Mouse (Mus musculus) heart, postnatal 36 days (tissue): ENCODE results near the gene Cyp2ab1. TPM values are rescaled to one million over a fixed set of nuclear protein-coding genes. Genes with fewer than 3 reads are reported as not detected.
"Not testable (repeated sequence)": the region's sequence is repeated elsewhere in the genome, so short reads cannot be mapped to it uniquely, and the experiment has no call there.

Experiments
- DNase-seq, 2 experiments: peaks; one replicate each; pipeline ENCODE4 v3.0.0; 2021 to 2022
- intact Hi-C: fragments of 180-260 bp; cut with DNase I; formaldehyde crosslinking; loops from one replicate; pipeline ENCODE4 v1.15.1; 2025
- total RNA-seq, 2 experiments: library from RNA; stranded (reverse); gene quantifications; 2 replicates each; pipeline ENCODE4 v1.2.3; 2021

Gene Cyp2ab1
- 1 to 10 TPM in 1 of 2 experiments, under 1 TPM in 1; 0.89 to 1.6 TPM for total RNA-seq

DNA sequence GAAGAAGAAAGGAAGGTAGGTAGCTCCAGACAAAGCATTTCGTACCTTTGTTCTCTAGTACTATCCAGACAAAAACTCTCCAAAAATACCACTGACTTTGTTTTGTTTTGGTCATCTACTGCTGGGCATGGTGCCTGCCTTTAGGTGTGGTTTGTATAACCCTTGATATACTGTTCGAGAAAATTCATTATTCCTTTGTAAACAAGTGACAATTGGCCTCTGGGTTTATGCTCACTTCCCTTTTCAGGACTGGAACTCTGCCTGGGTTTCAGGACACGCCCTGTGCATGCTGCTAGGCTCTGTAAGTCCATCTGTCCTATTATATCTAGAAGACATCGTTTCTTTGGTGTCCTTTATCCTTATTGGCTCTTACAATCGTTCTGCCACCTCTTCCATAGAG, at the start of gene Cyp2ab1:
Gene Cyp2ab1, minus strand, starts transcription at position 119 of the 400 bp plus-strand sequence.
- intact Hi-C loops = no loop called here
- no peak for DNase-seq

DNA sequence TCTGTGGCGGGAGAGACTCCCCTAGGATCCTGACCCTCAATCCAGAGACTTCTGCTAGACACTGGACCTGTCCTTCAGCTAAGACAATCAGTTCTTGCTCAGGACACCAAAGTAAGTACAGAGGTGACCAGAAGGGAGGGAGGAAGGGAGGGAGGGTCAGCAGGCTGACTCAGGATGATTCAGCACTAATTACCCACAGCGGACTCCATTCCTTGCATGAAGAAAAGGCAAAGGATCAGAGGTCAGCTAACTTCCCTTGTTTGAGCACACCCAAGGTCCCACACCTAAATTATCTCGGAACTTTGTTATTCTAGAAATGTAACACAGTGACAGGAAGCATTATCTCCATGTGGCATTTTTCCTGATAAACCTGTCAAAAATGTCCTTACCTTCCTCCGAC, 46.5 kb upstream of the Cyp2ab1 start:
- DNase-seq = no peak
- intact Hi-C loops = no loop called here

DNA sequence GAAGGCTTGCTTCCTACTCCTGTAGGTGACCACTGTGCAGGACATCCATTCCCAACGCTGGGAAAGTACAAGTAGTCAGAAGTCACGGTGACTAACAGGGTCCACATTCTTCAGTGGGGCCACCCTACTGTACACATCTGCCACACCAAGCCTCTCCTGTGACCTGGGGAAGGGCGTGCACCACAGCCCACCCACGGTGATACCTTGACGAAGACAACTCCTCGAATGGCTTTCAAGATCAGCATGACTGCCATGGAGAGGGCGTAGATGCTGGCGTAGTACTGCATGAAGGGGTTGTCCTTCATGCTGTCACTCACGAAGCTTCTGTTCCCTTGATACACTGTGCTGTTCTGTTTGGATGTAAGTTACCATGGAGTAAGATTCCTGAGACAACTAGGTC, 43.0 kb upstream of the Cyp2ab1 start:
- intact Hi-C loops = no loop called here
- DNase-seq = no peak

DNA sequence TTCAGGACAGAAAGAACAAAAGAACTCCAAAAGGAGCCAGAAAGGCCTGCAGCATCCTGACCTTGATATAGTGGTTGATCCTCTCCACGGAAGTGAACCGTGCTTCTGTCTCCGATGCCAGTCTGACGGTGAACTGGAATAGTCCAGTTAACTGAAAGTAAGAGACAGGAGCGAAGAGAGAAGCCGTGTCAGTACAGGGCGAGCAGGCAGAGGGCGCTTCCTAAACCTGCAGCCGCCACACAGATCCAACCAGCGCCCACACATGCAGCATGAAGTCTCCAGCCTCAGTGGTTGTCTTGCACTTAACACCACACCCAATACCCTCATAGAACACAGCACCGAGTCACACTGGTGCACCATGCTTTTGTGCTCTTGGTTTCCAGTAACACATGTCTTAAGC, 36.9 kb upstream of the Cyp2ab1 start:
- no peak for DNase-seq
- intact Hi-C loops = no loop called here

DNA sequence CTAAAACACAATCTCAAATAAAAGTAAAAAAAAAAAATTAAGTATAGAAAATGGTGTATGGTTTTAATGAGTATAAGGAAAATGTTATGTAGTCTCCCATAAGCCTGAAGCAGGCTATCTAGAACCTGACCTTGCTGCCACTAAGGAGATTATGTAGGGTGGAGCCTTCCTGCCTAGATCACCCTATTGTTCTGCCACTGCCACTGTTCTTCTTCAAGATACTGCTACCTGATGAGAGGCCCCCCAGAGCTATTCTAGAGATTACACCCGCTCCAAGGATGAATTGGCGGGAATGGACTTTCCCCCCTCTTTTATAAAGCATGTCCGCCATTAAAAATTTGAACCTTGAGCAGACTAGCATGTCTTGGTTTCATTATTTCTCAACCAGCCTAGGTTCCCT, 36.3 kb upstream of the Cyp2ab1 start:
- DNase-seq, intact Hi-C loops: not testable (repeated sequence)

DNA sequence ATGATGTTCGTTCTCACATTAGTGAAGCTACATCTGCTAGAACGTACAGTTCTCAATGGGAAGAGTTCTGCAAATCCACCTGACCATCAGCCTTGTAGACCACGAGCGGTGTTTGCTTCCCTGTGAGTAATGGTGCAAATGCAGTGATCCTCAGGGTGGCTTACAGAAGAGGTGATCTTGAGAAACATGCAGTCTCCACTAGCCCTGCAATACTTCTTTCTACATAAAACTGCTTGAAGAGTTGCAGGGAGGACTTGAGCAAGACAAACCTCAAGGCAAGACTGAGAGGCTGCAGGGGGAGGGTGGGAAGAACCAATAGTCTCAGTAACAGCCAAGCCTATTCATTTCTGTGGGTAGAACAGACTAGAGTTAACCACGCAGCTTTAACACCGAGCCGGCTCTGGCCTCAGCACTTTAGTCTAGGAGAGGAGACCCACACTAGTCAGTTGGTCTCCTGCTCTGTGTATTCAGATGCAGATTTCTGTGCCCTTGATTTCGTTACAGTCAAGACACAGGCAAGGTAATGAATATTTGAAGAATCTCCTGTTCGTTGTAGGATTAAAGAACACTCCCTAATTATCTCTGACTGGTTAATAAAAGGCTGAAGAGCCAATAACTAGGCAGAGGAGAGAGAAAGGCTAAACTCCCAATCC, 34.6 kb upstream of the Cyp2ab1 start:
- DNase-seq = no peak
- intact Hi-C loops = no loop called here

DNA sequence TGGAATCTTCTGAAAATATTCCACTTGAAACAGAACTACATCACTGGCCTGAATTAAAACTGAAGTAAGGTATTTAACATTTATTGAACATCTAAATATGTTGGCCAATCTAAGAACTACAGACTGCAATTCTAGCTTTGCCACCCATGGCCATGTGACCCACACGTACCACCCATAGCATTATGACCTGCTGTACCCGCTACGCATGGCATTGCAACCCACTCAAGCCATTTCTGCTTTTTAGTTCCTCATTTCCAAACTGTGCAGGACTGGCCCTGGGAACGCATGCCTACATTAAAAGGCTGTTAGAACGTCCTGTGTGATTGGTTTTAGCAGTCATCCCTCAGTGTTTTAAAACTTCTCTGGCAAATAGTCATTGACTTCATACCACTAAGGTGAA, 32.6 kb upstream of the Cyp2ab1 start:
- intact Hi-C loops = no loop called here
- DNase-seq = no peak

DNA sequence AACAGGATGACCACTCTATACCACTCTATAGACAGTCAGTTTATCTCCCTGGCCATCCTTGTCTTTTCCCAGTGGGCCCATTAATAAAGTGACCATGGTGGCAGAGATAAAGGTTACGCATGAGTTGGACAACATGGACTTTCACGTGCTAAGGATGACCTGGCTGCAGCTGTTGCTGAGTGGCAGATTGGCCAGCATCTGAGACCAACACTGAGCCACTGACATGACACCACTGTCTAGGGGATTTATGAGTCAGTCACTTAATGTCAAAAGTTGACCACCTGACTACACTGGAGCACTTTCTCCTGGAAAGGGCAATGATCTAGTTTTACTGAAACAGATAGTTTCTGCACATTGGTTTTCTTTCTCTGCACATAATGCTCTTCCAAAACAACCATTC, 29.6 kb upstream of the Cyp2ab1 start:
- intact Hi-C loops = no loop called here

DNA sequence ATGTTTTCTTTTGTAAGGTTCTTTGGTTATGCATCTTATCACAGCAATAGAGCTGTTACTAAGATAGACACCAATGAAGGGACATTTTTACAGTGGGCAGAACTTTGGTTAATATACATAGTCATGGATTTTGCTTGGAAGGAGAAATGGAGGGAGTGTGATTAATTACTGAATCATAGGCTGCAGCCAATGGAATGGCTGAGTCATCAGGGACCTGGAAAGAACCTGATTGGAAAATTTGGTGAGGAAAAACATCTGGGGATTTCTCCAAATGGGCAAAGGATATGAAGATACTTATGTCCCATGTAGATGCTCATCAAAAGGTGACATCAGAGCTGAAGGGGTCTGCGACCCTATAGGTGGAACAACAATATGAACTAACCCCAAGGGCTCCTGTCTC, 28.8 kb upstream of the Cyp2ab1 start:
- intact Hi-C loops = no loop called here
- no peak for DNase-seq

More for the DNA sequence above, 29.6 kb upstream of the Cyp2ab1 start:
- DNase-seq = no peak

DNA sequence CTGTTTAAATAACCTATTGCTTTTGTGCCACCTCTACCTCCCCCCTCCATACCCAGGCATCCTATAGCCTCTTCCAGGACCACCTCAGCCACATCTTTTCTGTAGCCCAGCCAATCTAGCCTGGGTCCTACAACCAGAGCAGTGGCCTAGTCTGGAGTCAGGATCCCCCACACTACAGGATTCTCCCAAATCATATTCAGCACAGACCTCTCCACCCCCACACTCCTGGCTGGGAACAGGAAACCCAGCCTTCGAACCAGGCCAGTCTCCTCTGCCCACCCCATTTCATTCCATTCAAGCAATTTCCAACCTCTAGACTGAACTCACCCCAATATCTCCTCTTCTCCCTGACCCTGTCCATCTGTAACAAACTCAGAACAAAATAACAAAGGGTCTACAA, 20.3 kb upstream of the Cyp2ab1 start:
- intact Hi-C loops = no loop called here

DNA sequence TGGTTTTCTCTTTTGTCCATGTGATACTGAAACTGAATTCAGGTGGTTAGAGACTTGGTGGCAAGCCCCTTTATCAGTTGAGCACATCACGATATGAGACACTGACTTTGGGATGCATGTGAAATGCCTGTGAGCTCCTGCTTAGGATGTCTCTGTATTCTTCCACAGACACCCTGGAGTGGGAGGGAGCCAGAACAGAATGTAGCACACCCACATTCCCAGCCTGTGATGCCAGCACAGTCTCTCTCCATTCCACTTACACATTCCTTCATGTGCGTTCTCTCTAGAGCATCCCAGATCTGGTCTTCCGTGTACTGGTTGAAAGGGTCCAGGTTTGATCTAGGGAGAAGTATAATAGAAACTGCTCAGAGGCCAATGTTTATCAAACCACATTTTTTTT, 13.4 kb upstream of the Cyp2ab1 start:
- intact Hi-C loops = no loop called here
- DNase-seq = no peak

More for the DNA sequence above, 20.3 kb upstream of the Cyp2ab1 start:
- no peak for DNase-seq

DNA sequence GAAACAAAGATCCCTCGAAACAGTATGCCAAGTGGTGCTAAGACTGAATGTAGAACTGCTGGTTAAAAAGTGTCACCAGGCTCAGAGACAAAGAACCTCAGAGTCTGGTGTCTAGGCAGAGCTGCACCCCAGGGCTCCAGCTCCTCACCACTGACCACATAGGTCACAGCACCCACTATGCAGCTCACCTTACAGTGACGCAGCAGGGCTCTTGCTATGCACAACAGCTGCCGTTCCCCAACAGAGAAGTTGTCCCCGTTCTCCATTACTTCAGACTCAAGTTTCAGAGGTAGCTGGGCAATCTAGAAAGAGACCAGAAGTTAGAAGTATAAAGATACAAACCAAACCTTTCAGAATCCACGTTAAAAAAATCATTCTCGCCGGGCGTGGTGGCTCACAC, 9.7 kb upstream of the Cyp2ab1 start:
- DNase-seq = no peak
- intact Hi-C loops = no loop called here

DNA sequence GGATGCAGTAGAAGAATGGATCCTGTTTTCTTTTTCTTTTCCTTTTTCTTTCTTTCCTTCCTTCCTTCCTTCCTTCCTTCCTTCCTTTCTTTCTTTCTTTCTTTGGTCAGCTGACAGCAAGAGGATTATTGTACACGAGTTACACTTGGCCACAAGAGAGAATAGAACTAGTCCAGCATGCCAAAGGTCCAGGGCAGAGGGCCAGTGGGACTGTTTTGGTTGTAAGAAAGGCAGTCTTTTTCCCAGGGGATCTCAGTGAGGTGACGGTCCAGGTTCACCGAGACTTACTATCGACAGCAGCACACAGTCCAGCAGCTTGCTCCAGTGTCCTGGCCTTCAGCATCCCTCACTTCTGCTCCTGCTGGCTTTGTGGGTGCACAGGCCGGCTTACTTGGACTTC, 3.1 kb upstream of the Cyp2ab1 start:
- intact Hi-C loops = no loop called here
- no peak for DNase-seq

DNA sequence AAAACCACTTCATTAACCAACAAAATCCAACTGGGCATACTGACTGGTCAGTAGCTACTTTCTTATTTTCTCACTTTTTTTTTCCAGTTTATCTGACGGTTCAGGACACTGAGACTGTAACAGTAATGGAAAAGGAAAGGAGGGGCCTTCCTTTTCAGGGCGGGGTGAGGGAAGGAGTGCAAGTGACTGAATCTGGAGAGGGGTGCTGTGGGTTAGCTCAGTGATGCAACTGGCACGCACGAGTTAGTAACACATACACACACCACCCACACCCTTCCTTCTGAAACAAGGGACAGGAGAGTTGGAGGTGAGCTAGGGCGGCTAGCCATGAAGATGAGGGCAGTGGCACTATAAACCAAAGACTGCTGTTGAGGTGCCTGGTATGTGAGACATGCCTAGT, 1.3 kb downstream of the Cyp2ab1 start:
- no peak for DNase-seq
- intact Hi-C loops = no loop called here

DNA sequence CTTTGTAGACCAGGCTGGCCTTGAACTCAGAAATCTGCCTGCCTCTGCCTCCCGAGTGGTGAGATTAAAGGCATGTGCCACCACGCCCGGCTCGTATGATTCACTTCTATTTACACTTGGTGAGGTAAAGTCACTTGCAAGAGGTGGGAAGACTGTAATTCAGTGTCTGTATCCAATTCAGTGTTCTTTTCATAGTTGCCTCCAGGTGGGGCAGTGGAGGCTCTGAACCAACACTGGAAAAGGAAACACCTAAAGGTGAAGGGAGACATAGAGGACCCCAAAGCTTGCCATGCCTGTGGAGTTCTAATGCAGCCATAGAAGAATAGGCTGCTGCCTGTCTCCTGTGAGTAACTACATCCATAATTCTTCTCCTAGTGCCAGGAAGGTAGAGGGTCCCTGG, 2.9 kb downstream of the Cyp2ab1 start:
- intact Hi-C loops = no loop called here
- no peak for DNase-seq

DNA sequence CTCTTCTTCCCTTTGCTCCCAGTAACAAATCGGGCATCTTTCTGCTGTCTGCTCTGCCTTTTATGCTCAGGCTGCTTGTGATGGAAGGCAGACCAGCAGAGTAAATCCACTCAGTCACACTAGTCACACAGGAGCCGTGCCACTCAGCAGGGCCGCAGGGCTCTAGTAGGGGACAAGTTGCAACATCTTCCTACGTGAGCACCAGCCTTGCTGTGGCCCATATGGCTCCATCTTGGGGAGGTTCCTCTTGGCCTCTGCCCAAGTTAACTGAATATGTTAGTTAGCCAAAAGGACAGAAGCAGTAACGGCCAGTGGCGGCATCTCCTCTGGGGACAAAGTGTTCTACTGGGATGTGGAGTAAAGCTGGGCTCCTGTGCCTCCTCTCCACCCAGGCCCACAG, 8.4 kb downstream of the Cyp2ab1 start:
- intact Hi-C loops = no loop called here
- no peak for DNase-seq

DNA sequence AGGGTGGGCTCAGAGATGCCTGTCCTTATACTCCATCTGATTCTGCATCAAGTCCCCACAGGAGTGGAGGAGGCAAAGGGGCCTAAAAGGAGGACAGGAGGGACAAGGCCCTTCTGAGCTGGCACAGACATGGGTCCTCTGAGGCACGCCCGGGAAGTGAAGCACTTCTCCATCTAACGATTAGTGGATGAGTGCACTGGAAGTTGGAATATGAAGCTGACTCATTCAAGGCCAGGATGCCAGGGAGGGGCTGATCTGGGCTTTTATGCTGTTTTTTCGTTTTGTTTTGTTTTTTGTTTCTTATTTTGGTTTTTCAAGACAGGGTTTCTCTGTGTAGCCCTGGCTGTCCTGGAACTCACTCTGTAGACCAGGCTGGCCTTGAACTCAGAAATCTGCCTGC, 9.9 kb downstream of the Cyp2ab1 start:
- intact Hi-C loops = no loop called here

DNA sequence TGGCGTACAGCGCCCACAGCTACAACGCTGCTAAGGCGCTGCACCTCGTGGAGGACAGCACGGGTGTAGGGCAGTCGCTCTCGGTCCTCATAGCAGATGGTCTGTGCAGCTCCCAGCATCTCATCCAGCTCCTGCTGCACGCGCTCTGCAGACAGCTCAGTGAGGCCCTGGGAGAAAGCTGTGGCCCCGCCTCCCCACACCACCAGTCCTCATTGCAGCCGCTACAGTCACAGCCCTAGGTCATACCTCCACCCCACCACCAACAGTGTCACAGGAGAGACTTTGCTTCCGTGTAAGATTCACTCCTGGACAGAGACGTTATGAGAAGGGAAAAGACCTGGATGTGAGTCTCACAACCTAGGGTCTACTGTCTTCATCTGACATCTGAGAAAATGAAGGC, 12.9 kb downstream of the Cyp2ab1 start:
- intact Hi-C loops = no loop called here
- no peak for DNase-seq

More for the DNA sequence above, 9.9 kb downstream of the Cyp2ab1 start:
- DNase-seq = no peak

DNA sequence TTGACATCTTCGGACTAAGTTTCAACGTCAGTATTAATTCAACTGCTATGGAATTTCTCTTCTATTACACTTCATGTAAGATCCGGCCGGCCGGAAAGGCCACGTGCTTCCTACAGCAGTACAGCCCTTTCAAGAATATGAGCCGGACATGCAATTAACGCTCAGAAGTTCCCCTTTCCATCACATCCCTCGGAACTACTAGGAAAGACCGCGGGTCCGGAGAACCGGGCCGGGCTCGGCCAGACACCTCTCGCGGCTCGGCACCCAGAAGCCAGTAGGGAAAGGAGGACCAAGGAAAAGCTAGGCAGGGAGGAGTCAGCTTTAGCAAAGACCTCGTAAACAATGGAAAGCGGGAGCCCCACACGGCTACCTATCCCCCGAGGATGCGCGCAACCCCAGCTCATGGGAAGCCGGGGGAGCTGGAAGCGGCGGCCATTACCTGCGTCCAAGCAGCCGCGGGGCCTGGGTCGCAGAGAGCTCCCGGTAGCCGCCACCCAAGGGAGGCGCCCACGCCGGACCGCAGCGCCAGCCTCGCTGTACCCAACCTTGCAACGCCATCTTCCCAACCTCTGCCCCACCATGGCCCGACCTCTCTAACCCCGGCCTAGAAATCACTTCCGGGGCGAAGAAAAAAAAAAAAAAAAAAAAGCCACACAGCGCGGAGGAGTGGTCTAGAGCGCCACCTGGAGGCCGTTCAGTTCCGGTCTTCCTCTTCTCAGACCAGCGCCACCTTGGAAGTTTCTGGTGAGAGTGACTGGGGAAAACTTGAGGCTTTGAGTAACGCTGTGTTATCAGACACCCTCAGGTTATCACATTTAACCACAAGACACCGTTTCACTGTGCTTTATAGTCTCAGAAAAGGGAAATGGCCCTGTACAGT, 23.2 kb downstream of the Cyp2ab1 start, which contains the start of gene Parl:
Gene Parl, minus strand, starts transcription at position 618 of the 880 bp plus-strand sequence.
- intact Hi-C loops = loop anchor here (1.0 to 10.0 kb wide), 4 partner anchors 89 to 577 kb away; partner anchors contain the start of gene Abcc5
- DNase-seq = peak; percentile 81 to 87

DNA sequence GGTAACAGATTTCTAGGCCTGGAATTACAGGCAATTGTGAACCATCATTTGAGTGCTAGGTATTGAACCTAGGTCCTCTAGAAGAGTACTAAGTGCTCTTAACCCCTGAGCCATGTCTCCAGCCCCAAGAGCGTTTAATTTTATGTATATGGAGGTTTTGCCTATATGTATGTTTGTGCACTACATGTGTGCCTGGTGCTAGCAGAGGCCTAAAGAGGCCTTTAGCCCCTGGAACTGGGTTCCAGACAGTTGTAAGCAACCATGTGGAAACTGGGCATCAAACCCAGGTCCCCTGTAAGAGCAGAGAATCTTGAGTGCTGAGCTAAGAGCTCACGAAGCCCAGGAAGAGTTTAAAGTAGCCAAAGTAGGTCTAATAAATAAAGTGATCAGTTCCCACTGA, 25.1 kb downstream of the Cyp2ab1 start:
- DNase-seq = no peak
- intact Hi-C loops = loop anchor here (5.0 to 10.0 kb wide), 3 partner anchors 127 to 575 kb away; partner anchors contain the start of gene Abcc5

DNA sequence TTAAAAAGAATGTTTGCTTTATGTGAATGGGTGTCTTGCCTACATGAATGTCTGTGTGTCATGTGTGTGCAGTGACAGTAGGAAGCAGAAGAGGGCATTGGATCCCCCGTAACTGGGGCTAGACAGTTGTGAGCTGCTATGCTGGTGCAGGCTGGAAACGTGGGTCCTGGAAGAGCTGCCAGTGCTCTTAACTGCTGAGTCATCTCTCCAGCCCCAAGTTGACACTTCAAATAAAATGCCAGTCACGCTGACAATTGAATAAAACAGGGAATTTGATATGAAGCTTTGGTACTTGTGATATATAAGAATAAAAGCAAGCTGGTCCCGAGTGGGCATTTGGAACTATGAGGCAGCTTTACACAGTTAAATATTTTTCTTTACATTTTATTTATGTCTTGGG, 45.0 kb downstream of the Cyp2ab1 start:
- DNase-seq = no peak

DNA sequence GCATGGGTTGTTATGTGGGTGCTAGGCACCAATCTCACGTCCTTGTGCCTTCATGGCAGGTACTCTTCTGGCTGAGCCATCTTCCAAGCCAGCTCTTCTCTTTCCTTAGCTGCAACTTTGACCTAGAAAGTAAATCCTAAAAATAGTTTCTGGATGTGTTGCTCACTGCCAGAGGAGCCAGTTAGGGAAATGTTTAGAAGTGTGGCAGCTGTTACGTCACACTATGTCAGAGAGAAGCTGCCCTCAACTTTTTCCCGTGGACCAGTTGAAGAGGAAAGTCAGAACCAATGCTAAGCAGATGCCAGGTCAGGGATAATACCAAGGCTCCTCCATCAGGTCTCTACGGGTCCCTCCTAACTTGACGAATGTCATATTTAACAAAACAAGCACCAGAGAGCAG, 45.8 kb downstream of the Cyp2ab1 start:
- intact Hi-C loops = no loop called here
- no peak for DNase-seq

More for the DNA sequence above, 45.0 kb downstream of the Cyp2ab1 start:
- intact Hi-C loops = no loop called here
